Mouse (Mus musculus) lung, postnatal 4 days (tissue): ENCODE measurements around the gene Slc12a6.
"Not testable (repeated sequence)": the region's sequence is repeated elsewhere in the genome, so short reads cannot be mapped to it uniquely, and the experiment has no call there.

ENCODE experiments used
- DNase-seq, 2 experiments: peaks; one replicate each; pipeline ENCODE4 v3.0.0; 2021

Gene Slc12a6

GRCm38 (mm10) chr2:112264364-112264763 lies 1.3 kb upstream of the Slc12a6 start:
- no peak for DNase-seq

- DNase-seq: peak; percentile 62 to 66
Observed at GRCm38 (mm10) chr2:112266242-112266592, 592 bp downstream of the Slc12a6 start, which contains the start of gene Gm21985. Gm21985 (plus strand) TSS chr2:112266314.

GRCm38 (mm10) chr2:112266780-112267179 lies 1.2 kb downstream of the Slc12a6 start:
- DNase-seq: no peak

GRCm38 (mm10) chr2:112267547-112268269 lies 2.1 kb downstream of the Slc12a6 start:
- no peak for DNase-seq

- no peak for DNase-seq
Observed at GRCm38 (mm10) chr2:112270011-112270410, 4.4 kb downstream of the Slc12a6 start.

GRCm38 (mm10) chr2:112272909-112273308 lies 7.3 kb downstream of the Slc12a6 start:
- DNase-seq: no peak

- no peak for DNase-seq
Observed at GRCm38 (mm10) chr2:112273474-112273873, 7.8 kb downstream of the Slc12a6 start.

GRCm38 (mm10) chr2:112276870-112277269 lies 11.2 kb downstream of the Slc12a6 start:
- no peak for DNase-seq

- no peak for DNase-seq
Observed at GRCm38 (mm10) chr2:112282846-112283245, 17.2 kb downstream of the Slc12a6 start.

- DNase-seq: peak; percentile 63 to 65
Observed at GRCm38 (mm10) chr2:112284363-112285030, 18.9 kb downstream of the Slc12a6 start.

- DNase-seq: no peak
Observed at GRCm38 (mm10) chr2:112285031-112285390, 19.4 kb downstream of the Slc12a6 start.

GRCm38 (mm10) chr2:112286062-112286461 lies 20.4 kb downstream of the Slc12a6 start:
- not testable (repeated sequence) for DNase-seq

GRCm38 (mm10) chr2:112287059-112287458 lies 21.4 kb downstream of the Slc12a6 start:
- no peak for DNase-seq

GRCm38 (mm10) chr2:112289507-112289906 lies 23.9 kb downstream of the Slc12a6 start:
- no peak for DNase-seq

- DNase-seq: no peak
Observed at GRCm38 (mm10) chr2:112292823-112293222, 27.2 kb downstream of the Slc12a6 start.

- no peak for DNase-seq
Observed at GRCm38 (mm10) chr2:112296211-112296610, 30.6 kb downstream of the Slc12a6 start.

- DNase-seq: no peak
Observed at GRCm38 (mm10) chr2:112298221-112298620, 32.6 kb downstream of the Slc12a6 start.

- no peak for DNase-seq
Observed at GRCm38 (mm10) chr2:112308671-112309070, 43.0 kb downstream of the Slc12a6 start.

- DNase-seq: peak in 1 of 2 experiments; percentile 8
Observed at GRCm38 (mm10) chr2:112309161-112309600, 43.6 kb downstream of the Slc12a6 start.

GRCm38 (mm10) chr2:112315638-112316037 lies 50.0 kb downstream of the Slc12a6 start:
- no peak for DNase-seq

- no peak for DNase-seq
Observed at GRCm38 (mm10) chr2:112318227-112318626, 52.6 kb downstream of the Slc12a6 start.

- no peak for DNase-seq
Observed at GRCm38 (mm10) chr2:112318905-112319304, 53.3 kb downstream of the Slc12a6 start.

- DNase-seq: no peak
Observed at GRCm38 (mm10) chr2:112328069-112328777, 62.6 kb downstream of the Slc12a6 start.
